Mouse (Mus musculus) C2C12 (cell line): ENCODE data around the gene Rpl3. TPM values are rescaled to one million over a fixed set of nuclear protein-coding genes. Genes with fewer than 3 reads are reported as not detected.
"Not testable (repeated sequence)": the region's sequence is repeated elsewhere in the genome, so short reads cannot be mapped to it uniquely, and the experiment has no call there.

Source experiments
- H3K27me3 ChIP-seq: one replicate; pipeline ENCODE4 v1.6.1; 2011; ENCODE audit not compliant: control insufficient read depth, insufficient read depth, insufficient read length
- H3K36me3 ChIP-seq: one replicate; pipeline ENCODE4 v1.6.1; 2011; ENCODE audit not compliant: control insufficient read depth, insufficient read depth
- H3K4me3 ChIP-seq: one replicate; pipeline ENCODE4 v1.5.1; 2011; ENCODE audit warnings: mild to moderate bottlenecking, control low read depth; ENCODE audit not compliant: poor library complexity, insufficient read depth, severe bottlenecking
- H3K79me2 ChIP-seq: one replicate; pipeline ENCODE4 v1.6.1; 2011; ENCODE audit not compliant: control insufficient read depth, insufficient read depth
- H3K79me3 ChIP-seq: one replicate; pipeline ENCODE4 v1.6.1; 2011; ENCODE audit warnings: low read depth, control low read depth
- H3ac ChIP-seq: one replicate; pipeline ENCODE3; 2011; ENCODE audit warnings: low read depth; ENCODE audit not compliant: control insufficient read depth, insufficient read length
- CEBPB ChIP-seq: IDR thresholded peaks from one replicate; pipeline ENCODE4 v1.6.1; 2011; ENCODE audit warnings: low read depth, mild to moderate bottlenecking, control low read depth, moderate library complexity
- CTCF ChIP-seq: IDR thresholded peaks from one replicate; pipeline ENCODE4 v1.5.1; 2011; ENCODE audit not compliant: control insufficient read depth, insufficient read depth, insufficient read length
- FOSL1 ChIP-seq: IDR thresholded peaks from one replicate; pipeline ENCODE4 v1.8.0; 2011; ENCODE audit warnings: mild to moderate bottlenecking, low read length; ENCODE audit not compliant: poor library complexity, insufficient read depth, severe bottlenecking
- MAX ChIP-seq: IDR thresholded peaks from one replicate; pipeline ENCODE4 v1.6.1; 2011; ENCODE audit warnings: mild to moderate bottlenecking, control low read depth
- MYOD1 ChIP-seq: IDR thresholded peaks from one replicate; pipeline ENCODE4 v1.6.1; 2011; ENCODE audit warnings: low read depth; ENCODE audit not compliant: control insufficient read depth, insufficient read length
- MYOG ChIP-seq: IDR thresholded peaks from one replicate; pipeline ENCODE4 v1.6.1; 2011; ENCODE audit not compliant: control insufficient read depth, insufficient read length; ENCODE audit errors: extremely low read depth
- USF1 ChIP-seq: IDR thresholded peaks from one replicate; pipeline ENCODE4 v1.6.1; 2011; ENCODE audit warnings: low read depth, mild to moderate bottlenecking, control low read depth, moderate library complexity
- polyA plus RNA-seq: library from polyadenylated mRNA; unstranded; fragments of >200 nt; fragmentation: generic; extraction: Trizol; gene quantifications from one replicate; pipeline ENCODE4 v1.2.1, GENCODE M21; 2012; ENCODE audit warnings: missing spikeins

Rpl3 gene
- polyA plus RNA-seq, 1 experiment, result 1,181 TPM

GRCm38 (mm10) chr15:80130689-80131088, 39.0 kb upstream of the Rpl3 start:
- Histone ChIP-seq H3K4me3 (no peak overlapping the region), H3K79me2 (peaks cover 25% of the 10 kb centered on the region), H3K27me3 (no peaks in the 10 kb centered on the region), H3ac (no peak overlapping the region), H3K36me3 (peaks cover 4% of the 10 kb centered on the region), H3K79me3 (peaks cover 24% of the 10 kb centered on the region)
- no peak for TF ChIP-seq CEBPB
- no peak for TF ChIP-seq USF1
- TF ChIP-seq MAX, result no peak
- TF ChIP-seq MYOD1, result no peak
- TF ChIP-seq CTCF, result no peak
- no peak for TF ChIP-seq FOSL1

GRCm38 (mm10) chr15:80129982-80130381, 38.3 kb upstream of the Rpl3 start:
- no peak overlapping the region for H3K4me3 ChIP-seq
- no peak overlapping the region for H3ac ChIP-seq
- peaks cover 16% of the 10 kb centered on the region for H3K79me3 ChIP-seq
- TF ChIP-seq USF1 (no peak), MYOD1 (no peak), MAX (no peak), CEBPB (no peak), FOSL1 (no peak), CTCF (no peak), MYOG (no peak)
- peaks cover 18% of the 10 kb centered on the region for H3K79me2 ChIP-seq
- no peaks in the 10 kb centered on the region for H3K36me3 ChIP-seq
- H3K27me3 ChIP-seq, result no peaks in the 10 kb centered on the region

- Histone ChIP-seq H3K36me3 (no peaks in the 10 kb centered on the region), H3ac (no peak overlapping the region), H3K79me3 (no peaks in the 10 kb centered on the region), H3K79me2 (no peaks in the 10 kb centered on the region), H3K4me3 (no peak overlapping the region), H3K27me3 (no peaks in the 10 kb centered on the region)
- no peak for TF ChIP-seq MYOD1
- TF ChIP-seq FOSL1, result no peak
These were observed 35.5 kb upstream of the Rpl3 start for GRCm38 (mm10) chr15:80127191-80127590.

- no peaks in the 10 kb centered on the region for H3K27me3 ChIP-seq
- no peak overlapping the region for H3K4me3 ChIP-seq
- TF ChIP-seq FOSL1 (no peak), MYOD1 (no peak), MAX (no peak), MYOG (no peak), USF1 (no peak), CEBPB (no peak)
- no peaks in the 10 kb centered on the region for H3K79me2 ChIP-seq
- H3ac ChIP-seq, result no peak overlapping the region
- no peaks in the 10 kb centered on the region for H3K79me3 ChIP-seq
- H3K36me3 ChIP-seq, result no peaks in the 10 kb centered on the region
These were observed 33.0 kb upstream of the Rpl3 start for GRCm38 (mm10) chr15:80124651-80125050.

GRCm38 (mm10) chr15:80122431-80122830, 30.8 kb upstream of the Rpl3 start:
- not testable (repeated sequence) for H3K79me2 ChIP-seq, H3K79me3 ChIP-seq, H3K27me3 ChIP-seq, H3K4me3 ChIP-seq, H3K36me3 ChIP-seq, H3ac ChIP-seq

- H3ac ChIP-seq, result peak overlapping the region; percentile 7
- no peaks in the 10 kb centered on the region for H3K36me3 ChIP-seq
- no peak overlapping the region for H3K4me3 ChIP-seq
- no peaks in the 10 kb centered on the region for H3K27me3 ChIP-seq
- no peaks in the 10 kb centered on the region for H3K79me2 ChIP-seq
- TF ChIP-seq MAX, result no peak
- no peak for TF ChIP-seq CEBPB
- TF ChIP-seq FOSL1, result no peak
- TF ChIP-seq MYOD1, result no peak
- no peak for TF ChIP-seq CTCF
- TF ChIP-seq MYOG, result no peak
- TF ChIP-seq USF1, result no peak
- H3K79me3 ChIP-seq, result no peaks in the 10 kb centered on the region
These were observed 30.2 kb upstream of the Rpl3 start for GRCm38 (mm10) chr15:80121721-80122325.

GRCm38 (mm10) chr15:80119076-80119475, 27.4 kb upstream of the Rpl3 start:
- Histone ChIP-seq H3K36me3 (no peaks in the 10 kb centered on the region), H3K27me3 (no peaks in the 10 kb centered on the region), H3K79me2 (no peaks in the 10 kb centered on the region), H3K4me3 (no peak overlapping the region), H3K79me3 (no peaks in the 10 kb centered on the region), H3ac (no peak overlapping the region)
- no peak for TF ChIP-seq MYOG
- no peak for TF ChIP-seq CEBPB
- no peak for TF ChIP-seq MAX
- TF ChIP-seq MYOD1, result no peak
- TF ChIP-seq CTCF, result no peak
- TF ChIP-seq USF1, result no peak
- no peak for TF ChIP-seq FOSL1
